ENCODE assay signal across 17 mouse cellular contexts in genomic region chr6:121214667-121215330, GRCm38 (mm10). TPM values are rescaled to one million over a fixed set of nuclear protein-coding genes. Genes with fewer than 3 reads are reported as not detected.
DNase-seq lines count a peak whose midpoint lies in the region; ATAC-seq lines count a peak whose summit lies in the region.
"Had no signal": no experiment of that assay in that cellular context is flagged by ENCODE, and none has a peak within 500 bp of the region (broad histone marks: within the 10 kb centered on the region; RNA-seq: fewer than 3 reads in every experiment).

No protein-coding gene starts in this region.

- intact Hi-C loops in heart, postnatal 36 days (cut with DNase I): no loop called here

- peak; percentile 26 for DNase-seq in thymus, postnatal 4 days
- no peak for DNase-seq in thymus, postnatal 25 days
- no peak for DNase-seq in urinary bladder, adult 2 months (ENCODE audit: low spot score)
- no peak for DNase-seq in heart, postnatal 36 days
- DNase-seq in adrenal gland, postnatal 10 days: no peak
- DNase-seq in spleen, postnatal 10 days (ENCODE audit: low spot score in 2 of 2): no peak
- DNase-seq: adrenal gland, adult 2 months; kidney, postnatal 10 days; lung, embryonic 14.5 days; spleen, adult 18-20 months had no signal

- peak; percentile 68 to 74 for ATAC-seq in hematopoietic stem cell, adult 5-6 weeks (replicated peaks in 1 of 2; ENCODE audit: insufficient read depth in 1 of 2, low FRiP score in 2 of 2, low TSS enrichment in 1 of 2, low read depth in 1 of 2, poor library complexity in 2 of 2, severe bottlenecking in 2 of 2)
- peak; percentile 64 for ATAC-seq in megakaryocyte, adult 5-6 weeks (ENCODE audit: poor library complexity, severe bottlenecking)
- ATAC-seq: forebrain, embryonic 13.5 days; intestine, postnatal 0 days had no signal

RNA-seq across cellular contexts. Expression of gene Tuba8, which starts 4.3 kb away (rescaled TPM):
- total RNA-seq in hematopoietic stem cell, adult 5-6 weeks (2017): 7.3 and 14.6 TPM in 2 replicates
- 5.1 and 6.2 TPM in 2 replicates for total RNA-seq in megakaryocyte, adult 5-6 weeks (2015)
- total RNA-seq in megakaryocyte, adult 5-6 weeks (2017): 5.1 and 5.6 TPM in 2 replicates
- polyA plus RNA-seq in urinary bladder, adult 2 months (2012; rRNA removed): 2.7 and 5.0 TPM in 2 replicates
- 100 to 1,000 TPM in 1 of 2 experiments, 10 to 100 TPM in 1; 94.4 to 144 TPM for total RNA-seq in heart, postnatal 36 days (2021)
- total RNA-seq in adrenal gland, postnatal 10 days (2021): 10 to 100 TPM; 11.3 to 19.1 TPM
- total RNA-seq: CH12.LX had no signal
- polyA plus RNA-seq: forebrain, embryonic 13.5 days; myocyte had no signal

RNA-seq across cellular contexts. Expression of gene Usp18, which starts 30.9 kb away (rescaled TPM):
- 11.8 and 12.8 TPM in 2 replicates for total RNA-seq in hematopoietic stem cell, adult 5-6 weeks (2017)
- total RNA-seq in megakaryocyte, adult 5-6 weeks (2015): 25.0 and 26.8 TPM in 2 replicates
- 14.2 and 20.7 TPM in 2 replicates for total RNA-seq in megakaryocyte, adult 5-6 weeks (2017)
- polyA plus RNA-seq in urinary bladder, adult 2 months (2012; rRNA removed): 17.6 and 21.6 TPM in 2 replicates
- total RNA-seq in heart, postnatal 36 days (2021): 1 to 10 TPM; 1.6 to 2.7 TPM
- 1 to 10 TPM; 1.4 to 1.9 TPM for total RNA-seq in adrenal gland, postnatal 10 days (2021)
- total RNA-seq: layer of hippocampus, postnatal 10 days had no signal

RNA-seq across cellular contexts. Expression of gene Pex26, which starts 31.3 kb away (rescaled TPM):
- total RNA-seq in hematopoietic stem cell, adult 5-6 weeks (2017): 7.8 and 9.6 TPM in 2 replicates
- total RNA-seq in megakaryocyte, adult 5-6 weeks (2015): 3.7 and 4.8 TPM in 2 replicates
- 4.2 and 5.7 TPM in 2 replicates for total RNA-seq in megakaryocyte, adult 5-6 weeks (2017)
- 14.7 and 17.2 TPM in 2 replicates for polyA plus RNA-seq in urinary bladder, adult 2 months (2012; rRNA removed)
- 1 to 10 TPM; 5.5 to 6.3 TPM for total RNA-seq in heart, postnatal 36 days (2021)
- 10 to 100 TPM; 10.5 to 11.1 TPM for total RNA-seq in adrenal gland, postnatal 10 days (2021)
